Mouse (Mus musculus): ENCODE measurements around the gene Ppp1r18.

DNA sequence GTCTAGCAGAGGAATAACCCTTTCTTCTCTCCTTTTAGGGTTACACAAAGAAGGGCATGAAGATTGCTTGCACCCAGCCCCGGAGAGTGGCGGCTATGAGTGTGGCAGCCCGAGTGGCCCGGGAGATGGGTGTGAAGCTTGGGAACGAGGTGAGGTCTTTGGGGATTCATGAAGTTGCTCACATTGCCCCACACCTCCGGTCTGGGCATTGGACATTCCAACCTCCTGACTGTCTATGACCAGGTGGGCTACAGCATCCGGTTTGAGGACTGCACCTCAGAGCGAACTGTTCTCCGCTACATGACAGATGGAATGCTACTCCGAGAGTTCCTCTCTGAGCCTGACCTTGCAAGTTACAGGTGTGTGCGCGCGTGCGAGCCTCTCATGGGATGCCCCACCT lies 18.4 kb downstream of the Ppp1r18 start:
- TF ChIP-seq POLR2A (IDR thresholded peaks at IDR 0.05; ENCODE audit: low read depth, low read length) (no peak), CTCF (conservative IDR thresholded peaks at IDR 0.05; ENCODE audit: insufficient read depth, insufficient read length, low read depth, low read length) (no peak)
